ENCODE assay signal across 16 mouse cellular contexts in the genomic region with DNA sequence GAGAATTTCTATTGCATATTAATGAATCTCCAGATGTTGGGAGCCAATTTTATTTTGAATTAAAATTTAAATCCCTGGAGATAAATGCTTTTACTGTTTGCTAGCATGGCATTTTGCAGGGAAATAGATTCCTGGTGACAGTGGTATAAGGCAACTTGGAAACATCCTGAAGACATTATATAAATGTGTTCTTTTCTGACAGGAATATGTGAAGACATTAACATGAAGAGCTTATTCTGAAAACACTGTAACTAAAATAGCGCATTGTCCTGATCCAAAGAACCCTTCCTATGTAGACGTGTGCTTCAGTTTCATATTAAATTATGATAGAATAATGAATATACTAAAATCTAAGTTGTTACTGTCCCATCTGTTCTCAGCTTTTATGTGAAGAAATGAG.
DNase-seq lines count a peak whose midpoint lies in the region; ATAC-seq lines count a peak whose summit lies in the region.
"Had no signal": no experiment of that assay in that cellular context is flagged by ENCODE, and none has a peak within 500 bp of the region (broad histone marks: within the 10 kb centered on the region; RNA-seq: fewer than 3 reads in every experiment).

No protein-coding gene starts in this region.

- no peak for DNase-seq in frontal cortex, postnatal 14 days (ENCODE audit: low spot score in 2 of 2)
- DNase-seq: adrenal gland, adult 2 months; adrenal gland, adult 8-10 months; adrenal gland, postnatal 10 days; adrenal gland, postnatal 14 days; adrenal gland, postnatal 25 days; adrenal gland, postnatal 36 days; B cell, adult 2 months; cerebellum, adult 11 months; cerebellum, adult 11-12 months; cerebellum, adult 18-20 months; cerebellum, adult 2 months had no signal

- ATAC-seq in frontal cortex, adult (ENCODE audit: low TSS enrichment) = peak; percentile 93
- ATAC-seq: activated CD4-positive, CD25-positive, alpha-beta regulatory T cell, adult 4 months; CD4-positive, CD25-positive, alpha-beta regulatory T cell, adult 4 months; Patski had no signal
